Mouse (Mus musculus): ENCODE measurements around the gene Gm266. TPM values are rescaled to one million over a fixed set of nuclear protein-coding genes. Genes with fewer than 3 reads are reported as not detected.

Gm266 gene
- total and polyA plus RNA-seq, 2 experiments from 2014 or later: 5.1 to 5.2 TPM

- peaks cover 71% of the 10 kb centered on the region for H3K27me3 ChIP-seq (ENCODE audit: insufficient read depth, low read length)
- no peaks in the 10 kb centered on the region for H3K9me3 ChIP-seq (ENCODE audit: low read length)
- WGBS: 15% methylated on average over 22 of the region's 22 CpGs
- H3K4me2 ChIP-seq (ENCODE audit: low read depth): no peak overlapping the region
- DNase-seq (no peak), ATAC-seq (no peak)
- TF ChIP-seq CTCF (IDR thresholded peaks at IDR 0.05; ENCODE audit: low read depth): no peak
- no peaks in the 10 kb centered on the region for H3K4me1 ChIP-seq (ENCODE audit: insufficient read depth)
- no peak overlapping the region for H3K27ac ChIP-seq (ENCODE audit: low read depth, low read length)
- H3K9ac ChIP-seq: no peak overlapping the region
- no peak overlapping the region for H3K4me3 ChIP-seq (ENCODE audit: low read depth, low read length)
- H3K36me3 ChIP-seq (ENCODE audit: insufficient read depth): no peaks in the 10 kb centered on the region
Measured at GRCm38 (mm10) chr12:111447898-111448760, 37.5 kb downstream of the Gm266 start.

- ATAC-seq (no peak), DNase-seq (no peak)
- 16% methylated on average over 9 of the region's 9 CpGs for WGBS
- no peak for TF ChIP-seq CTCF (IDR thresholded peaks at IDR 0.05; ENCODE audit: low read depth)
- H3K4me1 ChIP-seq (ENCODE audit: insufficient read depth): peaks cover 3% of the 10 kb centered on the region; the same call in 1 of the 2 replicates
- H3K4me2 ChIP-seq (ENCODE audit: low read depth): no peak overlapping the region
- no peaks in the 10 kb centered on the region for H3K9me3 ChIP-seq (ENCODE audit: low read length)
- no peaks in the 10 kb centered on the region for H3K36me3 ChIP-seq (ENCODE audit: insufficient read depth)
- H3K4me3 ChIP-seq (ENCODE audit: low read depth, low read length): no peak overlapping the region
- no peak overlapping the region for H3K27ac ChIP-seq (ENCODE audit: low read depth, low read length)
- H3K27me3 ChIP-seq (ENCODE audit: insufficient read depth, low read length): peaks cover 79% of the 10 kb centered on the region
- H3K9ac ChIP-seq: no peak overlapping the region
Measured at GRCm38 (mm10) chr12:111447350-111447749, 38.3 kb downstream of the Gm266 start.

- no peak for ATAC-seq
- H3K4me1 ChIP-seq (ENCODE audit: insufficient read depth): peaks cover 7% of the 10 kb centered on the region; the same call in 1 of the 2 replicates
- TF ChIP-seq CTCF (IDR thresholded peaks at IDR 0.05; ENCODE audit: low read depth): no peak
- no peaks in the 10 kb centered on the region for H3K36me3 ChIP-seq (ENCODE audit: insufficient read depth)
- WGBS: 22% methylated on average over 5 of the region's 5 CpGs
- no peak overlapping the region for H3K4me3 ChIP-seq (ENCODE audit: low read depth, low read length)
- DNase-seq: no peak
- H3K9me3 ChIP-seq (ENCODE audit: low read length): no peaks in the 10 kb centered on the region
- no peak overlapping the region for H3K27ac ChIP-seq (ENCODE audit: low read depth, low read length)
- H3K9ac ChIP-seq: no peak overlapping the region
- H3K4me2 ChIP-seq (ENCODE audit: low read depth): no peak overlapping the region
- H3K27me3 ChIP-seq (ENCODE audit: insufficient read depth, low read length): peaks cover 82% of the 10 kb centered on the region
Measured at GRCm38 (mm10) chr12:111446745-111447144, 38.9 kb downstream of the Gm266 start.

GRCm38 (mm10) chr12:111445890-111446613 lies 39.6 kb downstream of the Gm266 start:
- WGBS: 9% methylated on average over 27 of the region's 27 CpGs

GRCm38 (mm10) chr12:111445161-111445889 lies 40.3 kb downstream of the Gm266 start:
- ATAC-seq (no peak), DNase-seq (no peak)
- Histone ChIP-seq H3K27me3 (ENCODE audit: insufficient read depth, low read length) (peaks cover 79% of the 10 kb centered on the region), H3K36me3 (ENCODE audit: insufficient read depth) (no peaks in the 10 kb centered on the region), H3K4me1 (ENCODE audit: insufficient read depth) (peaks cover 7% of the 10 kb centered on the region; the same call in 1 of the 2 replicates), H3K9me3 (ENCODE audit: low read length) (no peaks in the 10 kb centered on the region), H3K4me2 (ENCODE audit: low read depth) (peak overlapping the region; percentile 44), H3K4me3 (ENCODE audit: low read depth, low read length) (no peak overlapping the region), H3K27ac (ENCODE audit: low read depth, low read length) (no peak overlapping the region), H3K9ac (no peak overlapping the region)
- TF ChIP-seq CTCF (IDR thresholded peaks at IDR 0.05; ENCODE audit: low read depth): no peak
- 4% methylated on average over 47 of the region's 52 CpGs for WGBS

More at GRCm38 (mm10) chr12:111445890-111446613, 39.6 kb downstream of the Gm266 start:
- Histone ChIP-seq H3K9me3 (ENCODE audit: low read length) (no peaks in the 10 kb centered on the region), H3K27ac (ENCODE audit: low read depth, low read length) (no peak overlapping the region), H3K36me3 (ENCODE audit: insufficient read depth) (no peaks in the 10 kb centered on the region), H3K4me1 (ENCODE audit: insufficient read depth) (peaks cover 7% of the 10 kb centered on the region; the same call in 1 of the 2 replicates), H3K4me2 (ENCODE audit: low read depth) (peak overlapping the region; percentile 44), H3K9ac (no peak overlapping the region), H3K27me3 (ENCODE audit: insufficient read depth, low read length) (peaks cover 82% of the 10 kb centered on the region), H3K4me3 (ENCODE audit: low read depth, low read length) (no peak overlapping the region)
- ATAC-seq (no peak), DNase-seq (no peak)
- no peak for TF ChIP-seq CTCF (IDR thresholded peaks at IDR 0.05; ENCODE audit: low read depth)

GRCm38 (mm10) chr12:111443921-111444831 lies 41.4 kb downstream of the Gm266 start:
- no peak for TF ChIP-seq CTCF (IDR thresholded peaks at IDR 0.05; ENCODE audit: low read depth)
- Histone ChIP-seq H3K9me3 (ENCODE audit: low read length) (no peaks in the 10 kb centered on the region), H3K27me3 (ENCODE audit: insufficient read depth, low read length) (peaks cover 83% of the 10 kb centered on the region), H3K27ac (ENCODE audit: low read depth, low read length) (no peak overlapping the region), H3K36me3 (ENCODE audit: insufficient read depth) (no peaks in the 10 kb centered on the region), H3K4me1 (ENCODE audit: insufficient read depth) (peaks cover 7% of the 10 kb centered on the region; the same call in 1 of the 2 replicates), H3K4me2 (ENCODE audit: low read depth) (no peak overlapping the region), H3K4me3 (ENCODE audit: low read depth, low read length) (no peak overlapping the region), H3K9ac (no peak overlapping the region)
- WGBS: 31% methylated on average over 10 of the region's 10 CpGs
- ATAC-seq: no peak
- DNase-seq: no peak

Data from forebrain, postnatal 0 days (tissue).